Mouse (Mus musculus) spleen, postnatal 14 days (tissue): ENCODE results near the gene Plagl1.
"Not testable (repeated sequence)": the region's sequence is repeated elsewhere in the genome, so short reads cannot be mapped to it uniquely, and the experiment has no call there.

ENCODE experiments used
- DNase-seq, 2 experiments: peaks; one replicate each; pipeline ENCODE4 v3.0.0; 2021 to 2022; ENCODE audit warnings: low spot score in 2 of 2

Gene Plagl1

DNA sequence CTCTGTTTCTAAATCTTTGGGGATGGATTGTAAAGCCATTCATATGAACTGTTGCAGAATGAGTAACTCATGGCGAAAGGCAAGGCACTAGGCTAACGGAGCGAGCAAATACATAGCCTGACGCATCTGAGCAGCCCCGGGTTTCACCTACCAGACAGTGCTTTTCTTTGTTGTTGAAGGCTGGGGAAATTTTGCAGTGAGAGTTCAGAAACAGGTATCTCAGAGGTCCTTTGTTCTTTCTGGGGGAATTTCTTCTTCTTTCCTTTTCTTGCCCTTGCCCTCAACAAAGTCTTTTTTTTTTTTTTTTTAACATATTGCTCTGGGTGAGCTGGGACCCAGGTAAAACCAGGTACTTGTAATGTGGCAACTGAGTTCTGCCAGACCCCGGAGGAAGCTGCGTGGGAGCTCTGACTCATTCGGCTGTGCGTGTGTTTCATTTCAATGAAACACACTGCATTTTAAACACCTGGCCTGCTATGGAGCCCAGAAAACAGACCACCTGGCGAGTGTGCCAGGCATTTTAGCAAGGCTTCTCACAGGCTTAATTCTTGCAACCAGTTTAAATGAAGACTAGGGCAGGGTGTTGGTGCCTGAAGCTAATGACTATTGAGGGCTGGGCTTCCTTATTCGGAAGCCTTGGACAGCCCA lies at the start of gene Plagl1:
Gene Plagl1, plus strand, starts transcription at position 484 of the 648 bp plus-strand sequence.
- no peak for DNase-seq

GRCm38 (mm10) chr10:13014026-13014425 lies 46.3 kb upstream of the Plagl1 start:
- no peak for DNase-seq

- peak in 1 of 2 experiments; percentile 9 for DNase-seq
Measured at GRCm38 (mm10) chr10:13016573-13016972, 43.7 kb upstream of the Plagl1 start.

- no peak for DNase-seq
Measured at GRCm38 (mm10) chr10:13018510-13018909, 41.8 kb upstream of the Plagl1 start.

DNA sequence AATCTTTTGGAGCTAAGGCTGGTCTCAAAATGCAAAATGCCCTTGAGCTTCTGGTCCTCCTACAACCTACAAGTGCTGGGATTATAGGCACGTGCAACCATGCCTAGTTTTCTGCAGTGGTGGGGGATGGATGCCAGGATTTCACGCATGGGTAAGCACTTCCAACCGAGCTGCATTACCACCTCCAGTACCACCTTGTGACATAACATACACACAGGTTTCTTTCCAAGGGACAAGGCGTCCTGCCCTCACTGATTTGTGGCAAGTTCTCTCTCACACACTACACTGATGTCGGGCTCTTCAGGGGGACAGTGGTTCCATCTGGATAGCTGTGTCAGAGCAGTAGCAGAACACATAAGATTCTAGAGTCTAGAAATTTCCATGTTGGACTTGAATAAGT lies 41.3 kb upstream of the Plagl1 start:
- no peak for DNase-seq

DNA sequence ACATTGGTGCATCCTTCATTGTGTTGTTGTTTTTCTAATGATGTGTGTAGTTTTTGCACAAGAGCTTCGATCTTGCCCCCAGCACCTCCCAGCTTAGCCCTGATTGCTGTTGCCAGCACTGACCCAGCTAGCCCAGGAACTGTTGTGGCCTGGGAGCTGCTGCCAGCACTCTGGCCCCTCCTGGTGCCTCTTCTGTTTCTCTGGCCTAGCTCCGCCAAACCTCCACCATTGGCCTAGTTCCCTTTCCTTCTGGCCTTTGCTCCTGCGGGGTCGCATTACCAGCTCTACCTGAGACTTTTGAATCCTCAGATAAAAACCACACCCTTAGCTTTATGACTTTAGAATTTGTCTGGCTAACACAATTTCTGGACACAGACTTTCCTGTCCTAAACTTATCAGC lies 38.2 kb upstream of the Plagl1 start:
- DNase-seq, result no peak

GRCm38 (mm10) chr10:13023985-13024384 lies 36.3 kb upstream of the Plagl1 start:
- DNase-seq, result not testable (repeated sequence)

GRCm38 (mm10) chr10:13027702-13028101 lies 32.6 kb upstream of the Plagl1 start:
- no peak for DNase-seq

- DNase-seq, result no peak
Measured at GRCm38 (mm10) chr10:13028215-13028614, 32.1 kb upstream of the Plagl1 start.

- no peak for DNase-seq
Measured at GRCm38 (mm10) chr10:13029416-13029815, 30.9 kb upstream of the Plagl1 start.

GRCm38 (mm10) chr10:13035270-13035669 lies 25.0 kb upstream of the Plagl1 start:
- DNase-seq, result no peak

GRCm38 (mm10) chr10:13039637-13040174 lies 20.6 kb upstream of the Plagl1 start:
- DNase-seq, result no peak

DNA sequence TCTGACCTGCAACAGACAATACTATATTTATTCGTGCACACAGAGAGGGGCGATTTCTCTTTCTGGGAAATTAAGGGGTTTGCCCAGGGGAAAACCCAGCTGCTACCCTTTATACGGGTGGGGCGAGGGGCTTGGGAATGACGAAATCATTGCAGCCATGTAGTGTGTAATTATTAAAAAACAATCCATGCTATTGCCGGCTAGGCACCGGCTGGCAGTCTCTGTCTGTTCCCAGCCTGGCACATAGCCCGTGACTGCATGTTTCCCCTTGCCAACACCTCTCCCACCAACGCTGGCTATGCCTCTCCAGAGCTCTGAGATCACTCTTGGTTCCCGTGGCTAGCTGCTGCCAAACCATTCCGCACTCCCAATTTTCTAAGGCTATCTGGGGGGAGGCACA lies 15.6 kb upstream of the Plagl1 start:
- no peak for DNase-seq

DNA sequence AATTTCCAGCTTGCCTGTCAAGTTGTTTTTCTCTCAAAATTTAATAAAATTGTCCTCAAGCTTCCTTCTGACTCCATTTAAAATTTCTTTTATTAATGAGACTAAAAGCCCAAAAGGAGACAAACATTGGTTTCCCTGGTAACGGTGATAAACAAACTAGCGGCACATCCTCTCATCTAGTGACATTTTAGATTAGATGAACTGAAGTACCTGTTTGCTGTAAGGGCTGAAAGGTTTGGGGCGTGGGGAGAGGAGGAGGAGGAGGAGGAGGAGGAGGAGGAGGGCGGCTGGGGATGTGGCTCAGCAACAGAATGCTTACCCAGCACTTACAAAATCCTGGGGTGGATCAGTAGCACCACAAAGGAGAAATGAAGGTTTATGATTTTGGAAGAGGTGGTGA lies 12.5 kb upstream of the Plagl1 start:
- DNase-seq, result no peak

GRCm38 (mm10) chr10:13056863-13057381 lies 3.4 kb upstream of the Plagl1 start:
- DNase-seq, result no peak

GRCm38 (mm10) chr10:13060821-13061671 lies 742 bp downstream of the Plagl1 start:
- DNase-seq, result no peak

DNA sequence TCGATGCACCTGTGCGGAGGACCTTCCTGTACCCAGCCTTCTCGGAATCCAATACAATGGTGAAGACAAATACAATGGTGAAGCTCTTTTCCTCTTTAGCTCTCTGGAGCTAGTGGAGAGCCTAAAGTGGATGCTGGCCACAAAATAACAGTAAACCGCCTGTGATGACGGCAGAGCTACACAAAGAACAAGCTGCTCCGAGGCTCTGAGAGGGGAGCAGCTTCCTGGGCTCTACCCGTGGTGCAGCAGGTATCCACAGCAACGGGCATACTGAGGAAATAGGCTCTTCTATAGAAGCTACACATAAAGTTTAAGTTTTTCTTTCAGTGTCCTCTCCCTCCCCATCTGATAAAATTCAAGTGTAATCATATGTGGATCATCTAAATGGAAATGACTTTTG lies 2.1 kb downstream of the Plagl1 start:
- DNase-seq, result no peak

GRCm38 (mm10) chr10:13063457-13063856 lies 3.2 kb downstream of the Plagl1 start:
- DNase-seq, result no peak

DNA sequence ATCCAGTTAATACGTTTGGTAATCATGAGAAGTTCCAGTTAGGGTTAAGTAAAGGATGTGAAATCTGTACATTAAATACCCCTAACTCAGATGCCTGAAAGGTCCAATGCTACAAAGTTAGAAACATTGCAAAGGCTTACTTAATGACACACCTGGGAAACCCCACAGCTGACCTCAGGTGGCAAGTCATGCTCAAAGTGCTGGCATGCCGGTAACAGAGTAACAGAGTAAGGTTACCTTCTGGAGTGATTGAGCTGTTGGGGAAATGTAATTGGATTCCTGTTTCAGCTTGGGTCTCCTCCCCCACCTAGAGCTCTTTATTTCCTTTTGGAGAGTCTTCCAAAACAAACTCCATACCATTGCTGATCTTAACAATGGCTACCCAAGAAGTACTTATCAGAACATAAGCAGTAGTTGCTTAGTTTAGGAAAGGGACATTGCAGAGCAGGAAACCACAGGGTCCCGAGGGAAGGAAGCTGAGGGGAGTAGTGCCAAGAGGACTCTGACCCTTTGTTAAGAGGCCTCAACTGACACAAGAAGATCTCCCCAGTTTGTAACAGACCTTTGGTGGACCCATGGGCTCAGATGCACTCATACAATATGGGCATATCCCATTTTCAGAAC lies 4.9 kb downstream of the Plagl1 start:
- DNase-seq, result no peak

GRCm38 (mm10) chr10:13071031-13071430 lies 10.7 kb downstream of the Plagl1 start:
- no peak for DNase-seq

GRCm38 (mm10) chr10:13076807-13077532 lies 16.7 kb downstream of the Plagl1 start:
- DNase-seq, result no peak

DNA sequence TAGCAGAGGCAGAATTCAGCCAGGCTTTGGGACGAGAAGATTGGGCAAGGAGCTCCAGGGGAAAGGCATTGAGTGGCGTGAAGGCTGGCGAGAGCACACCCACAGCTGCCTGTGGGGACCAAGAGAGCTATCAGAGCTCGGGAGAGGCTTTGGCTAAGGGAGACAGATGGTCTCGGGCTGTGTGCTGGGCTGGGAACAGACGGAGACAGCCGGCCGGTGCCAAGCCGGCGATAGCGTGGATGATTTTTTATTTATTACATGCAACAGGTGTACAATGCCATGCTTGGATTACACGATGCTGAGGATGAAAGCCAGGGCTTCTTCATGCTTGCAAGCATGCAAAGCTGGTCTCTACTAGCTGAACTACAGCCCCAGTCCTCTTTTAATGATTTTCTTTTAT lies 22.2 kb downstream of the Plagl1 start:
- no peak for DNase-seq
